In the genomic region with DNA sequence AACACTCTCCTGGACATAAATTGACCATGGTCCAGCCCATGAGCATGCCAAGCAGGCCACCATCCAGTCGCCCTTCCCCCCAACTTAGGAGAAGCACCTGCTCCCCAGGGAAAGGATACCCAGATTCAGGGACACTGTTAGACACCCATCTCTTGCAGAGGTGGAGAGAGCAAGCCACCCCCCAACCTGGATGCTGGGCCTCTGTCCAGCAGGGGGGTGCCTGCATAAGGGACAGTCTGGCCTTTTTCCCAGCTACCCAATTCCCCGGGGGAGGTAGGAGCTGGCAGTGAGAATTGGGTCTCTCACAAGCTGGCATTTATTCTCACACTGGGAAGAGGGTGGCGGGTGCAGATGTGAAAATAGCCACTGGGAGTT, we compare ENCODE assay signal across 11 mouse cellular contexts. TPM values are rescaled to one million over a fixed set of nuclear protein-coding genes. Genes with fewer than 3 reads are reported as not detected.
A peak's percentile ranks its signal among the peaks of the same experiment; 100 is the strongest.
DNase-seq lines count a peak whose midpoint lies in the region; ATAC-seq and TF ChIP-seq lines count a peak whose summit lies in the region.
"Had no signal": no experiment of that assay in that cellular context is flagged by ENCODE, and none has a peak within 500 bp of the region (broad histone marks: within the 10 kb centered on the region; RNA-seq: fewer than 3 reads in every experiment).

No protein-coding gene starts in this region.

- TF ChIP-seq POLR2A in cerebellum, adult 2 months (IDR thresholded peaks at IDR 0.05; ENCODE audit: borderline replicate concordance, insufficient read depth, low read length): no peak

- H3K4me3 ChIP-seq in cerebellum, adult 2 months (replicated peaks; ENCODE audit: insufficient read depth, low read depth, low read length): peak overlapping the region; percentile 91
- peak overlapping the region; percentile 60 for H3K4me3 ChIP-seq in forebrain, embryonic 13.5 days
- H3K4me3 ChIP-seq in midbrain, embryonic 11.5 days (ENCODE audit: low read depth, low read length): peak overlapping the region; percentile 48
- H3K4me3 ChIP-seq: heart, embryonic 13.5 days; liver, embryonic 15.5 days had no signal

- ATAC-seq in forebrain, embryonic 13.5 days: no peak
- ATAC-seq in midbrain, embryonic 11.5 days (ENCODE audit: low FRiP score): peak; percentile 42; the same call in 1 of the 2 replicates
- ATAC-seq in megakaryocyte-erythroid progenitor cell, adult 5-6 weeks (replicated peaks; ENCODE audit: low FRiP score, low TSS enrichment, poor library complexity, severe bottlenecking): no peak

- no peak for TF ChIP-seq CTCF in cerebellum, adult 2 months (IDR thresholded peaks at IDR 0.05; ENCODE audit: borderline replicate concordance, insufficient read depth, low read depth, low read length)

- peak; percentile 47 to 63 for DNase-seq in frontal cortex, postnatal 36 days (ENCODE audit: low spot score in 2 of 2)
- DNase-seq in frontal cortex, postnatal 14 days (ENCODE audit: low spot score in 2 of 2): no peak
- peak; percentile 57 to 66 for DNase-seq in cerebellum, adult 2 months
- no peak for DNase-seq in midbrain, embryonic 11.5 days (ENCODE audit: low spot score, missing footprints)
- no peak for DNase-seq in thymus, postnatal 25 days
- DNase-seq in spleen, adult 12 weeks (ENCODE audit: low spot score): no peak

- peak overlapping the region; percentile 86 for H3K9ac ChIP-seq in forebrain, embryonic 13.5 days
- peak overlapping the region; percentile 63 for H3K9ac ChIP-seq in midbrain, embryonic 11.5 days (ENCODE audit: low read length)
- H3K9ac ChIP-seq: embryonic facial prominence, embryonic 15.5 days; heart, embryonic 13.5 days; liver, embryonic 15.5 days had no signal

- H3K4me2 ChIP-seq in forebrain, embryonic 13.5 days: peak overlapping the region; percentile 68
- H3K4me2 ChIP-seq in midbrain, embryonic 11.5 days: peak overlapping the region; percentile 47
- H3K4me2 ChIP-seq: embryonic facial prominence, embryonic 15.5 days; liver, embryonic 15.5 days had no signal

- H3K4me1 ChIP-seq in cerebellum, adult 2 months (ENCODE audit: control insufficient read depth, insufficient read depth, low read length): peaks cover 34% of the 10 kb centered on the region
- peaks cover 18% of the 10 kb centered on the region for H3K4me1 ChIP-seq in forebrain, embryonic 13.5 days
- peaks cover 6% of the 10 kb centered on the region; the same call in 1 of the 2 replicates for H3K4me1 ChIP-seq in midbrain, embryonic 11.5 days (ENCODE audit: control insufficient read depth, insufficient read depth, low read length)
- H3K4me1 ChIP-seq: embryonic facial prominence, embryonic 15.5 days had no signal

- 2% methylated on average over 3 of the region's 3 CpGs for WGBS in cerebellum, adult 2 months
- WGBS in forebrain, embryonic 13.5 days: 40% methylated on average over 3 of the region's 3 CpGs
- 54% methylated on average over 3 of the region's 3 CpGs for WGBS in midbrain, embryonic 11.5 days

- peak overlapping the region; percentile 81 for H3K27ac ChIP-seq in cerebellum, adult 2 months (ENCODE audit: insufficient read depth, low read length)
- no peak overlapping the region; the same call in 1 of the 2 replicates for H3K27ac ChIP-seq in forebrain, embryonic 13.5 days
- no peak overlapping the region for H3K27ac ChIP-seq in midbrain, embryonic 11.5 days (ENCODE audit: low read depth, low read length)
- H3K27ac ChIP-seq: embryonic facial prominence, embryonic 15.5 days; heart, embryonic 13.5 days; liver, embryonic 15.5 days had no signal

- H3K36me3 ChIP-seq in forebrain, embryonic 13.5 days (ENCODE audit: poor library complexity, severe bottlenecking): no peaks in the 10 kb centered on the region
- H3K36me3 ChIP-seq in midbrain, embryonic 11.5 days (ENCODE audit: control insufficient read depth, insufficient read depth, low read length): no peaks in the 10 kb centered on the region
- H3K36me3 ChIP-seq: embryonic facial prominence, embryonic 15.5 days; heart, embryonic 13.5 days; liver, embryonic 15.5 days had no signal

- no peaks in the 10 kb centered on the region for H3K27me3 ChIP-seq in cerebellum, adult 2 months (ENCODE audit: control insufficient read depth, insufficient read depth, low read length)
- peaks cover 7% of the 10 kb centered on the region; the same call in 1 of the 2 replicates for H3K27me3 ChIP-seq in forebrain, embryonic 13.5 days
- H3K27me3 ChIP-seq in midbrain, embryonic 11.5 days (ENCODE audit: control insufficient read depth, insufficient read depth, low read length): no peaks in the 10 kb centered on the region

- H3K9me3 ChIP-seq in forebrain, embryonic 13.5 days (replicated peaks): no peaks in the 10 kb centered on the region
- no peaks in the 10 kb centered on the region for H3K9me3 ChIP-seq in midbrain, embryonic 11.5 days (ENCODE audit: control insufficient read depth, low read length)
- H3K9me3 ChIP-seq: embryonic facial prominence, embryonic 15.5 days; heart, embryonic 13.5 days; liver, embryonic 15.5 days had no signal

RNA-seq across cellular contexts. Expression of a gene that starts 0.6 kb away (rescaled TPM):
- 123 and 131 TPM in 2 replicates for polyA plus RNA-seq in cerebellum, adult 2 months (2012; rRNA removed)
- polyA plus RNA-seq in forebrain, embryonic 13.5 days (2015; fragmentation: Nextera tagmentation; extraction: Ambion mirVana): 45.8 and 52.8 TPM in 2 replicates
- polyA plus RNA-seq in midbrain, embryonic 11.5 days (2014; fragmentation: Nextera tagmentation; extraction: Ambion mirVana): 19.0 and 20.7 TPM in 2 replicates
- not detected in 2 replicates for total RNA-seq in megakaryocyte-erythroid progenitor cell, adult 5-6 weeks (2014; fragmentation: Nextera tagmentation)
- not detected in 2 replicates for total RNA-seq in megakaryocyte-erythroid progenitor cell, adult 5-6 weeks (2017)

RNA-seq across cellular contexts. Expression of a gene that starts 29.0 kb away (rescaled TPM):
- 676 and 703 TPM in 2 replicates for polyA plus RNA-seq in cerebellum, adult 2 months (2012; rRNA removed)
- polyA plus RNA-seq in forebrain, embryonic 13.5 days (2015; fragmentation: Nextera tagmentation; extraction: Ambion mirVana): 558 and 564 TPM in 2 replicates
- polyA plus RNA-seq in midbrain, embryonic 11.5 days (2014; fragmentation: Nextera tagmentation; extraction: Ambion mirVana): 562 and 580 TPM in 2 replicates
- 441 and 446 TPM in 2 replicates for total RNA-seq in megakaryocyte-erythroid progenitor cell, adult 5-6 weeks (2014; fragmentation: Nextera tagmentation)
- 207 and 288 TPM in 2 replicates for total RNA-seq in megakaryocyte-erythroid progenitor cell, adult 5-6 weeks (2017)

RNA-seq across cellular contexts. Expression of a gene that starts 29.1 kb away (rescaled TPM):
- 0.26 and 0.62 TPM in 2 replicates for polyA plus RNA-seq in cerebellum, adult 2 months (2012; rRNA removed)
- polyA plus RNA-seq in forebrain, embryonic 13.5 days (2015; fragmentation: Nextera tagmentation; extraction: Ambion mirVana): 0.26 and 0.41 TPM in 2 replicates
- polyA plus RNA-seq in midbrain, embryonic 11.5 days (2014; fragmentation: Nextera tagmentation; extraction: Ambion mirVana): not detected in 2 replicates
- total RNA-seq in megakaryocyte-erythroid progenitor cell, adult 5-6 weeks (2014; fragmentation: Nextera tagmentation): 3.0 TPM in 1 of 2 replicates, not detected in the other
- not detected in 2 replicates for total RNA-seq in megakaryocyte-erythroid progenitor cell, adult 5-6 weeks (2017)
- polyA plus RNA-seq: heart, embryonic 13.5 days; liver, embryonic 15.5 days had no signal

Comparison
In these comparisons a context has a peak if more than half of its experiments do, and no peak if none do; other contexts are left out.
1. DNase-seq: peak in frontal cortex, postnatal 36 days (2 of 2) and cerebellum, adult 2 months (2 of 2); none in frontal cortex, postnatal 14 days (0 of 2), midbrain, embryonic 11.5 days (single experiment), thymus, postnatal 25 days (single experiment) and spleen, adult 12 weeks (single experiment).
2. Peak in every context shown above with its lines, with median percentiles within 50 percentile points of each other: H3K4me3 ChIP-seq.